Mouse (Mus musculus): ENCODE results near the gene Rgs16.

DNA sequence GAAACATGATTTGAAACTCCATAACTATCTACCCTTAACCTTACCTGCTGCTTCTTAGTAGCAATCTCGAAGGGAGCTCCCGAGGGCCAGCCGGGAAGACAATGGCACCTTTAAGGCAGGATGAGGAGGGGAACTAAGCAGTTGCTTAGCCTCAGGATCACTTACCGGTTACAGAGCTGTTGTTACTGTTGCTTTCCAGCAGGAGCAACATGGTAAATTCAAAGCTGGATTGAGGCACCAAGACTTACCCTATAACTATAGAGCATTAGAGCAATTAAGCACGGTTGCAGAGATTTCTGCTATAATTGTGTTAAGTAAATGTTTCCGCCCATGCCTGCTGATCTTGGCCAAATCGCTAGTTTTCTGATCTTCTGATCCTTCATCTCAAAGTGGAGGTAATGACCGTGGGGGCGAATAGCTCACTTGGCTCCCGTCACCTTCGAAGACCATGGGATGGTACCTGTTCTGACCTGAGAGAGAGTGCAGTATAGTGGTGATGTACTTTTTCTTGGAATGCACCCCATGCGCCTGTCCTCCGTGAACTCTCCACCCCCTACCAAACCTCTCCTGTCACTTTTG is 623 bp upstream of the Rgs16 start:
- no peak for TF ChIP-seq CTCF (IDR thresholded peaks at IDR 0.05; ENCODE audit: insufficient read depth, low read depth, low read length)
- TF ChIP-seq POLR2A (IDR thresholded peaks at IDR 0.05; ENCODE audit: insufficient read depth, low read depth, low read length): no peak
